Mouse (Mus musculus) erythroblast, embryonic 14.5 days (primary cell): ENCODE measurements around the gene Pex7.

ENCODE experiments used
- GATA1 ChIP-seq: IDR thresholded peaks from 2 replicates; pipeline ENCODE4 v1.6.1; 2012; ENCODE audit warnings: low read length, inconsistent platforms, mixed read lengths
- TAL1 ChIP-seq: IDR thresholded peaks from 3 replicates; pipeline ENCODE4 v1.6.1; 2012; ENCODE audit warnings: low read length, inconsistent platforms, mixed read lengths

DNA sequence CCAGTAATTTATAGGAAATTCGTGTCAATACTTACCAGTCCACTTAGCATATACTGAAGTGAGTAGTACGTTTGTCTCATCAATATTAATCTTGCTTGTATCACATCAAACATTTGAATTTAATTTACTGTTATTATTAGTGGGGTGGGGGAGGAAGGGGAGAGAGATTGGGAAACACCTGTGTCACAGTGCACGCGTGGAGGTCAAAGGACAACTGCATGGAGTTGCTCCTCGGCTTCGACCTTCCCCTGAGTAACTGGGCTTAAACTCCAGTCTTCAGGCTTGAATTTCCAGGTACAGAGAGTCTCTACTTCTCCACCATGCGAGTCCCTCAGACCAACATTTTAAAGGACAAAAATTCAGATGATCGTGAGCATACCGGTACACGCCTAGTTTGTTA lies 40.0 kb upstream of the Pex7 start:
- TF ChIP-seq GATA1: no peak
- no peak for TF ChIP-seq TAL1
